Mouse (Mus musculus) neutrophil, adult 5-6 weeks (primary cell): Measurements from ENCODE around the gene Ddb2. TPM values are rescaled to one million over a fixed set of nuclear protein-coding genes. Genes with fewer than 3 reads are reported as not detected.
A peak's percentile ranks its signal among the peaks of the same experiment; 100 is the strongest.
"Not testable (repeated sequence)": the region's sequence is repeated elsewhere in the genome, so short reads cannot be mapped to it uniquely, and the experiment has no call there.

ENCODE experiments used
- ATAC-seq: fragments of 151-379, 151-347 bp; 2 replicates; pipeline ENCODE4 v1.8.0; 2017; ENCODE audit warnings: mild to moderate bottlenecking, moderate TSS enrichment; ENCODE audit not compliant: insufficient number of reproducible peaks, poor library complexity, low FRiP score, severe bottlenecking; ENCODE audit errors: extremely low read depth
- total RNA-seq: library from RNA; stranded (forward); fragments of 200-1000 nt; gene quantifications from 2 replicates; pipeline ENCODE4 v1.2.3, GENCODE M21; 2017

The Ddb2 gene
- total RNA-seq, 1 experiment from 2014 or later, result 42.1 TPM

DNA sequence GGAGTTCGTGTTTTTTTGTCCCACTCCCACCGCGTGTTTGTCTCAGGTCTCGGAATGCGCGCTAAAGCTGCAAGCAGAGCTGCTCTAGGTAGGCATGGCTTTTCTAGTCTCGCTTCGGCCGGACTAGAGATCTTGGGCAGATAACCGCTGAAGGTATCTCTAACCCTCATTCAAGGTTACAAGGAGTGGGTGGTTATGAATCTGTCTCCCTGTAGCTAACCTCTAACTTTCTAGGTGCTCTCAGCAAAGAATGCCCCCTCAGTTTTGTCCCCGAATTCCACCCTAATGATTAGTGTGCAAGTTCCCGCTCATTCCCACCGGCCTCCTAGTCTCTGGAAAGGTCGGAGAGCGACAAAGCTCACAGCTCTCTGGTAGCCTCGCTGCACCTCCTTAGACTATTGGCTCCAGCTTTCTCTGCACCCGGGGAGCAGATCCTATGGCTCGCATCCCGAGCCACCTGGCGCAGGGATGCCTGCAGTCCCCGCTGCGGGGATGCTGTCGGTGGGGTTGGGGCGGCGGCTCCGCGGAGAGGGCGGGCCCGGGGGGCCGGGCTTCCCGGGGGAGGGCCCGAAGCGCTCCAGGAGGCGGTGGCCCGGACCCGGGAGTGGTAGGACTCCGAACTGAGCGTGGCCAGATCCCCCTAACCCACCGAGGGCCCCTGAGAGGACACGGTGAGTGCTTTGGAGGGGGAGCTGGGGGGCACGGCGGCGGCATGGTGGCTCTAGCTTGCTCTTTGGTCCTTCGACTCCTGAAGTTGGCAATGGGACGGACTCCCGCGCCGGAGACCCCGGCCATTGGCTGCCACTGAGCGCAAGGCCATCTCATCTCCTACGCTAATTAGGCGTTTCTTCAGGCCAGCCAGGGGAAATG, 19.7 kb upstream of the Ddb2 start:
- ATAC-seq, result peak; percentile 1; the same call in 1 of the 2 replicates

DNA sequence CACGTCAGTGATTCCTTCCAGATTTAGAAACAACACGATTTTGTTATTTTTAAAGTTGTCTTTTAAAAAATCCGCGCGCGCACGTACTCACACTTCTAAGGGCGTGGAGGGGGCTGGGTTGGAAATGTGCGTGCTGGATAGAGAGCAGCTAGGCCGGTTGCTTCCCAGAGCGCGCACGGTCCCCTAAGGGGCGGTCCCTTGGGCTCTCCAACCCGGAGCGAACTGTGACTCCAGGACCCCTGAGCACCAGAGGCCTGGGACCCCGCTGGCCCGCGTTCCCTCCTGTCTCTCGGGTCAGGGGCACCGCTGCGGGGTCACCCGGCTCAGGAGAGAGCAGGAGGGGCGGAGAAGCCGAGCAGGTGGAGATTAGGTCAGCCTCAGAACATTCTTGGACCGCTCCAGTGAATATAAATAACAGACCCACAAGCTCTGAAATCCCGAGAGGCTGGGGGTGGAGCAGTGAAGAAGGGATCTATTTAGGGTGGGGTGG, 18.9 kb upstream of the Ddb2 start, which contains the start of gene Pacsin3:
Gene Pacsin3 (plus strand): TSS at position 294 of the 490 bp plus-strand sequence.
- ATAC-seq, result no peak

DNA sequence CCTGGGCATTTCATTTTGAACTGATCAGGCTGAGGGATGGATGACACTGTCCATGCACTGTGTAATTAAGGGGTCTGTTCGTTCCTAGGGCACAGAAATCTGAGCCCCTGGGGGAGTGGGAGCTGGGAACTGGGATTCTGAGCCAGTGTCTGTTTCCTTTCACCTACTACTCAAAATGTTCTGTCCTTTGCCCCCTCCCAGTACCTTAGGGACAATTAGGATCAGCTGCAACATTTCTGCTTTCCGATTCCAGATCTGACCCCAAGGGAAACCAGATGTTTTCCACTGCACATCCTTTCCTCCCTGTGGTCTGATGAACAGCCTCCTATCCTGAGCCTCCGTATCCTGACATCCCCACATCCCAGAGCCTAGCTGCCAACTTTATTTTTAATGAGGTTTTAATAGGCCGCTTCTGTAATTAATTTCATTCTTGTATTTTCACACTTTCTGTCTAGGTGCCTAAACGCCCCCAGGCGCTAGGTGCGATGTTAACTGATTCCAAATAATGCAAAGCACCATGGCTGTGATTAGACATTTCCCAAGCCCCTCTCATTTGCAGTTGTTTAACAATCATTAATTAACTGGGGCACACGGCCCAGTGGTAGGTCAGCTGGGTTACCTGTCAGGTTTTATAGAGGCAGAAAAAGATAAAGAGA, 18.1 kb upstream of the Ddb2 start:
- no peak for ATAC-seq

DNA sequence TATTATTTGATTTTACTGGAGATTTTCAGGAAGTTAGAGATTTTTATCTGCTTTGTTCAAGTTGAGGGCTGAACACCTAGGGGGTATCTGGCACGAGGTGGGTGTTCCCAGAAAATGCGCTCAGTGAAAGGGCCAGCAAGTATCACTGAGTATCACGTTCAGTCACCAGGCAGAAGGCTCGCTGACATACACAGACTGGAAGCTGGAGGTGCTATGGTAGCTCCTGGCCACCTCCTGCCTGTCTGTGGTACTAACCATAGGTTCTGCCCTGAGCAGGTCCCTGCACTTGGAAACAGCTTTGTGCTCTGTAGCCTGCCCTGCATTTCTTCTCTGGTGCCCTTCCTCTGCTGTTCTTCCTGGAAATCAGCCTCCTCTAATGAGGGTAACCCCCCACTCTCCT, 15.7 kb upstream of the Ddb2 start:
- no peak for ATAC-seq

DNA sequence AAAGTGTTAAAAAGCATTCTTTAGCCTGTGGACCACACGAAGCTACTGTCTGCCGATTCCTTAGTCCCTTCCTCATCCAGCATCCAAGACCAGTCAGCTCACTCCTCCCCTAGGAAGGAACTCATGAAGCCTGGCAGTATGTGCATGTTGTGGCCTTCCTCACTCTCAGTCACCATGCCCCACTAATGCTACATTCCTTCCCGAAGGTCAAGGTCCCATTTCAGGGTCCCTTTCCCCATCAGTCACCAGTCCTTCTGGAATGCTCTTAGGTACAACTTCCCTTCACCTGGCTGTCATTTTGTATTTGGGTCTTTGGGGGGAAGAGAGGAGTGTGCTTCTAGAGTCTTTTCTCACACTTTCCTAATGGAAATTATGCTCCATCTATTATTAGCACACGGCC, 15.2 kb upstream of the Ddb2 start:
- no peak for ATAC-seq

DNA sequence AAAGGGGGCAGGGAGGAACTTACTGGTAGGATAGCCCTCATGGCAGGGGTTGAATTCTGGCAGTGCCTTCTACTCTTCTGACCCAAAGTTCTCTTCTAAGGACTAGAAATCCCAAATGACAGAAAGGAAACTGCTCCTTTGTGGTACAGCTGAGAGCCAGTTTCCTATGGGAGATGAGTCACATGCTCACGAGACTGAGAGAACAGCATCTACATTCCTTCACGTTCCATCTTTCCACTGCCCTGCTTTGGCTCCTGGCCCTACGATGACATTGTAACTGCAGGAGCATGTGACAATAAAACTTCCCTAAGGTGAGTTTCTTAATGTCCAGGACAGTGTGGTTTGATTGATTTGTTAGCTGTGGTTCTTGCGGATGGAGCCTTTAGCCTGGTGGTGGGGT, 11.6 kb upstream of the Ddb2 start:
- ATAC-seq, result no peak

DNA sequence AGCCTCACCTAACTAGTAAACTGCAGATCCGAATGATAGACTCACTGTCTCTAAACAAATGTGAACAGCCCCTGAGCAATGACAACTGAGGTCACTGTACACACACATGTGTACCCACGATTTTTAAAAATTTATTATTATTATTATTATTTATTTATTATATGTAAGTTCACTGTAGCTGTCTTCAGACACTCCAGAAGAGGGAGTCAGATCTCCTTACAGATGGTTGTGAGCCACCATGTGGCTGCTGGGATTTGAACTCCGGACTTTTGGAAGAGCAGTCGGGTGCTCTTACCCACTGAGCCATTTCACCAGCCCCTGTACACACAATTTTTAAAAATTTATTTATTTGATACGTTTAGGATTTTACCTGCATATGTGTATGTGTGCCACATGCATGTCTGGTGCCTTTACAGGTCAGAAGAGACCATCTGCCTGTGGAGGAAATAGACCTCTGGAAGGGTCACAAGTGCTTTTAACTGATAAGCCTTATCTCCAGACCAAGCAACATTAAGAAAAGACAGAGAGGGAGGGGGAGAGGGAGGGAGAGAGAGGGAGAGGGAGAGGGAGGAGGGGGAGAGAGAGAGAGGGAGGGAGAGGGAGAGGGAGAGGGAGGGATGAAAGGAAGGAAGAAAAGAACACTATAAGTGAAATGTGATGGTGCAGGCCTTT, 7.9 kb upstream of the Ddb2 start:
- ATAC-seq, result no peak

DNA sequence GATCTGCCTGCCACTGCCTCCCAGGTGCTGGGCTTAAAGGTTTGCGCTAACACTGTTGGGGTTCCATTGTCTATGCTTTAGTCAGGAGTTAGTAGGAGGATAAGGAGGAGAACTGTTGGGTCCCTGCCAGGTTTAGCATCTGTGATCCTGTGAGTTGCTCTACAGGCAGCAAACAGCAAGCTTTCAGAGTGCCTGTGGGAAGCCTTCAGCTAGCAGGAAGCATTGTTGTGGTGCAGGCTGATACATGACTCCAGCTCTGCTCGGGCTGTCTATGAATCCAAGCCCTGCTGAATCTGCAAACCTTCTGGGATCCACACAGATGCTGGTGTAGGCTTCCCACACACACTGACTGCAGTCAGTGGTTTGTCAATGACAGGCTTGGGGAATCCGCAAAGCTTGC, 6.6 kb upstream of the Ddb2 start:
- no peak for ATAC-seq

DNA sequence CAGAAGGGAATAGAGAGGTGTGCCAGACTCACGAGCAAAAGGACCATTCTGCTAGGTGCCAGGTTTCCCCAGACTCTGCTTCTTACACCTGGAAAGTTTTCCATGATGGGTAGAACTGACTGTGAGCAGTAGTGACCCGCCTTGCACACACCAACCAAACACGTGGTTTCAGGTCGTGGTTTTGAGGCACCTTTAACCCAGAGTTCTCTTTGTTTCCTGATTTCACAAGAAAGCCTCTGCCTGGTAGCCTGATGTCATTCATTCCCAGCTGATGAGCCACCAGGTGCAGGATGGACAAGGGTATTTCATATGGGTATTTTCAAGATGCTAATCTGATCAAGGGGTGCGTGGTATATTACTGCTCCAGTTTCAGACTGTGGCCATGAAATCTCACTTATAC, 5.8 kb upstream of the Ddb2 start:
- no peak for ATAC-seq

DNA sequence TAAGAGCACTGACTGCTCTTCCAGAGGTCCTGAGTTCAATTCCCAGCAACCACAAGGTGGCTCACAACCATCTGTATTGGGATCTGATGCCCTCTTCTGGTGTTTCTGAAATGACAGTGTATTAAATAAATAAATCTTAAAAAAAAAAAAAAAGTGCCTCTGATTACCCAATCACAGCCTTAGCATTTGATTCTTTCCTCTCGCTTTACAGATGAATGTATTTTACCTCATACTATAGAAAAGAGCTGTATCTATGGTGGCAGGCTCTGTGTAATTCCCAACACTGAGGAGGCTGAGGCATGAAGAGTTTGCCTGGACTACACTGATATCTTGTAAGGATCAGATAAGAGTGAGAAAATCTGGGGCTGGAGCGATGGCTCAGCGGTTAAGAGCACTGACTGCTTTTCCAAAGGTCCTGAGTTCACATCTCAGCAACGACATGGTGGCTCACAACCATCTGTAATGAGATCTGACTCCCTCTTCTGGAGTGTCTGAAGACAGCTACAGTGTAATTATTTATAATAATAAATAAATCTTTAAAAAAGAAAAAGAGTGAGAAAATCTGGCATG, 814 bp upstream of the Ddb2 start:
- ATAC-seq, result not testable (repeated sequence)

DNA sequence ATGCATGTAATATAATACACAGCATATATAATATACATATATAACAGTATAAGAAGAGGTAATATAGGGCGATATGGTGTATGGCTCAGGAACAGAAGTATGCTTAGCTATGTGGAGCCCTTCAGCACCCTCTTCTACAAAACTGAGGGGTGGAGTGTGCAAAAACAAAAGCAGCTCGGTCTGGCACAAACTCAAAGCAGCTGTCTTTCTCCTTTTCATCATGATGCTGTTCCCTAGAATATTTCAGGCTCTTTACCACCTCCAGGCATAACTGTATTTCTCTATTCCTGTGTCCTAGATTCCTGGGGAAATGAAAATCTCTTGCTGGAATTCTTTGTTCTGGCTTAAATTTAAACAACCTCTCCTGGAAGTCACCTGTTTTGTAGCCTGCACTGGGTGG, 7.0 kb downstream of the Ddb2 start:
- ATAC-seq, result no peak

DNA sequence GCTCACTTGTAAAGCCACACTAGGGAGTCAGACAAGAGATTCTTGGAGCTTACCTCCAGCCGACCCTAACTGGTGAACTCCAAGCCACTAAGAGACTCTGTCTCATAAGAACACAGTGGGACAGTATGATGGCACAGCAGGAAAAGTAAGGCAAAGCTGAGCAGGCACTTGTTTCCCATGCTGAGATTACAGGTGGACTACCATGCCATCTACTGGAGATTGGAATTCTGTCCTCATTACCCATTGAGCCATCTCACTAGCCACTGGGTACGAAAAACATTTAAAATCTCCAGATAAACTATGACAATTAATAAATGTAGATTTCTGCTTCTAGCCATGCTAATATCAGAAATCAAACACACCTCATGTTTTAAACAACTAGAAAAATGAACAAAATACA, 13.2 kb downstream of the Ddb2 start:
- ATAC-seq, result no peak

DNA sequence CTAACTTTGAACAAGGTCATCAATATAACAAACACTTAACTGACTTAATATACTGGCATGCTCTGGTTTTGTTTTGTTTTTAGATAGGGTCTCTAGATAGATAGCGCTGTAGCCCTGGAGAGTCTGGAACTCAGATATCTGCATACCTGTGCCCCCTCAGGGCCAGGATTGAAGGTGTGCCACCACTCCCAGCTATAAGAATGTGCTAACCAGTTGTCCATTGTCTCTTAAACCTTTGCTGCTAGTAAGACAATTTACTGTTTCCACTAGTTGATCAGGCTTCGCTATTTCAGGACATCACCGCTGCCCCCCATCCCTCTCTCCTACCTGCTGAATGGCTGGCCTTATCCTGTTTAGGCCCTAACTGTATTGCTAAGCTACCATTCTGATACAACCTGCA, 16.3 kb downstream of the Ddb2 start:
- no peak for ATAC-seq

DNA sequence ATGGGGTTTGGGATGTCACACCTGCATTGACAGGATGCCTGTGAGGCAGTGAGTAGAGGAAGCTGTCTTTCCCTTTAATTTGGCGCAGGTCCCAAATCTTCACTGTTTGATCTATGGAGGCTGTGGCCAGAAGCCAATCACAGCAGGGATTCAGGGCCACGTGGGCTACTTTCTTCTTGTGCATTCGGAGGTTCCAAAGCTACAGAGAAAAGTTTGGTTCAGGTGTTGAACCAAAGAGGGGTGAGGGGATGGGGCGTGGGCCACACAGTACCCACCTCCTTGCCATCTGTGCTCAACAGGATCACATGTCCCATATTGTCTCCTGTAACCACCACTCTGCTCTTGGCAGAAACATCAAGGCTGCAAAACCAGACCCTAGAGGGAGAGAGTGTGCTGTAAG, 19.8 kb downstream of the Ddb2 start:
- no peak for ATAC-seq

DNA sequence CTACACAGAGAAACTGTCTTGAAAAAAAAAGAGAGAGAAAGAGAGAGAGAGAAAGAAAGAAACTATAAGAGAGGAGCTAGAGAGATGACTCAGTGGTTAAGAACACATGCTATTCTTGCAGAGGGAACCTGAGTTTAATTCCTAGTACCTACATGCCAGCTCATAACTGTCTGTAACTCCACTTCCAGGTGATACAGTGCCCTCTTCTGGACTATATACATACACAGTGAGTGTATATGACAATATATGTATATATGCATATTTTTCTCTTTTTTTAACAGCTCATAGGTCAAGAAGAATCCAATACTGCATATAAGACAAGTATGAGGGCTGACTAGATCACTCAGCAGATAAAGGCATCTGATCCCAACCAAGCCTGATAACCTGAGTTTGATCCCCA, 23.5 kb downstream of the Ddb2 start:
- ATAC-seq, result no peak

DNA sequence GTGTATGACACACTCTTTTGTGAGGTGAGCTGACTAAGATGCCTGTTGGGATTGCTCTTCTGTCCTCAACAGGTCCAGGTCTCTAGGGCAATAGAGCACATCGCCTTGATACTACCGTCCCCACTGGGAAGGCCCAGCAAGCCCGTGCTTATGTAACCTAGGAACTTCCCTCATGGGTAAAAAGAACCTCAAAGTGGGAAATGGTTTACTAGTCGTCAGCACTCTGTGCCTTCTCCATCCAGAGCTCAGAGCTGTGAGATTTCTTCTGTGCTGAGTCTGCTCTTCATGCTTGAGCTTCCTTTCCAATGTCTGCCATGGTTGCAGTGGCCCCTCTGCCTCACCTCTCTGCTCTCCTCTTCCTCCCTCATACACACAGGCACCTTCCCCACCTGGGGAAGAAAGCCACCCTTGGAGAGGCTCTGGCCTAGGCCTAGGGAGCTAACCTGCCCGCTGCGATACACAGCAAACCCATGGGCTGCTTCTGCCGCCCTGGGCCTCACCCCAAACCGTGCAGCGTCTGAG, 30.5 kb downstream of the Ddb2 start:
- ATAC-seq, result no peak

DNA sequence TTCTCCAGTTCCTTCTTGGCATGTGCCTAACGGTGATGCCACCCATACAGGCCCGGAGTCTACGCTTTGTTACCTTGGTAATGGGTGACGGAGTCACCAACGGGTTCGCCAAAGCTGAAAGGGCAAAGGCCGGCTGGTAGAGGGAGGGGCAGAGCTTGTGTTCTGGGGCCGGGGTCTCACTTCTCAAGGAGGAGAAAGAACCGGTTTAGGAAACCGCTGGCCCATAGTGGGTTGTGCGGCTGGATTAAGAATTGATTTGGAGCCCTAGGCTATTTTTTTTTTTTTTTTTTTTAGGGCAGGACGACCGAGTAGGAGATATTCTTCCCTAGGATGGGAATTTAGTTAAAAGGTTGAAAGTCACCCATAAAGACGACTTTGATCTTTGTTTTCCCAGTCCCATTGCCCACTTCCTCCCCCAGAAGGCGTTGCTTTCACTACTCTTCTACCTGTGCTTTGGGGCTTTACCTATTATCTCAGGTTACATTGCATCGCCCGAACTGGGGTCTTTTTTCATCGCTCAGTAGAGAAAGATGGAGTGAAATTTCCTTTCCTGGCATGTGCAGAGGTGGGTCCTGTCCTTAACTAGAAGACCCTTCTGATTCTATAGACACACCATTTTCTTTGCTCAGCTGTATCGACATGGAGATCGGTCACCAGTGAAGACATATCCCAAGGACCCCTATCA, 33.7 kb downstream of the Ddb2 start:
- no peak for ATAC-seq

DNA sequence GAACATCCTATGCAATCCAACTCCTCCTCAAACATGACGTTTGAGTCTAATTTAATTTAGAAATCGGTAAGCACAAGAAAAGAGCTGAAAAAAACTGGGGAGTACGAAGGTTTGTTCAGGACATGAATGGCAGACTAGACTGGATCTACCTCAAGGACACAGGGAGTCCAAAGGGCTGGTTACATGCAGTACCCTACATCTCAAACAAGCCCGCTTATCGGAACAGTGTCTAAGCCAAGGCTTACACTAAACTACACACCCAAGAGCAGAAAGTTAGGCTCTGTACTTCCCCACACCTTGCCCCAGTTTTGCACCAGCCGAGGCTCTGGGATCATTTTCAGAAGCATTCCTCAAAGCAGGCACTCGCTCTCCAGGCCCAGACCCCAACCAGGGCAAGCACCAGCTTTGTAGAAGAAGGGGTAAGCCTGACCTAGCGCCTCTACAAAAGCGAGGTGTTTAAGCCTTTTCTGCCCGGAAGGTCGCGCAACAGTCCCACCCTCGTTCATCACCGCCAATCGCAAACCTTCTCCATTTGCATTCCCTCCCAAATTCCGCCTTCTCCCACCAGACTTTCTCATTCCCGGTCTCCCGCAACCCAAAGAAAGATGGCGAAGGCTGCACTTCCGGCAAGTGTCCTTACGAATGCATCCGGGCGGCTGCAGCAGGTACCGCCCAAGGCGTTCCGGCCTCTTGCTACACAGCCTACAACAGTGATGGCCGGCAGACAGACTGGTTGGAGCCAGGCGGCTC, 34.4 kb downstream of the Ddb2 start, which contains the start of the genes Nr1h3 and Acp2:
Gene Nr1h3 (minus strand): TSS at position 613 of the 750 bp plus-strand sequence.
Gene Acp2 (plus strand): TSS at position 664 of the 750 bp plus-strand sequence.
- ATAC-seq, result peak; percentile 97
